Mouse (Mus musculus) MEL (cell line): ENCODE data around the gene Nudt16l1.

ENCODE experiments used
- BHLHE40 ChIP-seq: IDR thresholded peaks from 2 replicates; pipeline ENCODE4 v1.6.1; 2012; ENCODE audit warnings: low read depth, mild to moderate bottlenecking, inconsistent platforms, low read length, improper control_type of control experiment, borderline replicate concordance
- CTCF ChIP-seq, 3 experiments: IDR thresholded peaks in 2 of 3; conservative IDR thresholded peaks in 1 of 3; 2 replicates each; pipeline ENCODE4 v1.5.1; 2011 to 2012; ENCODE audit warnings: low read length in 3 of 3, low read depth in 2 of 3, mild to moderate bottlenecking in 2 of 3, improper control_type of control experiment in 1 of 3, inconsistent platforms in 1 of 3, mixed read lengths in 1 of 3, moderate library complexity in 1 of 3; ENCODE audit not compliant: control insufficient read depth in 1 of 3, insufficient read depth in 1 of 3, poor library complexity in 1 of 3, severe bottlenecking in 1 of 3
- E2F4 ChIP-seq: IDR thresholded peaks from 2 replicates; pipeline ENCODE4 v1.6.1; 2011; ENCODE audit warnings: low read depth, low read length, improper control_type of control experiment, borderline replicate concordance
- JUND ChIP-seq: IDR thresholded peaks from 2 replicates; pipeline ENCODE4 v1.6.1; 2011; ENCODE audit warnings: low read depth, mild to moderate bottlenecking, improper control_type of control experiment, low read length
- MEF2A ChIP-seq: IDR thresholded peaks from 2 replicates; pipeline ENCODE4 v1.6.1; 2014; ENCODE audit warnings: low read depth, mild to moderate bottlenecking, inconsistent platforms, low read length, improper control_type of control experiment; ENCODE audit not compliant: poor library complexity, insufficient replicate concordance, severe bottlenecking; ENCODE audit errors: extremely low read depth
- MXI1 ChIP-seq: IDR thresholded peaks from 2 replicates; pipeline ENCODE4 v1.6.1; 2011; ENCODE audit warnings: mild to moderate bottlenecking, low read depth, low read length, improper control_type of control experiment
- NRF1 ChIP-seq: IDR thresholded peaks from 2 replicates; pipeline ENCODE4 v1.6.1; 2014; ENCODE audit warnings: low read depth, mild to moderate bottlenecking, inconsistent platforms, low read length, improper control_type of control experiment, moderate library complexity; ENCODE audit not compliant: poor library complexity, insufficient read depth, severe bottlenecking
- POLR2A ChIP-seq, 2 experiments: IDR thresholded peaks; 2 replicates each; pipeline ENCODE4 v1.6.1; 2011 to 2012; ENCODE audit warnings: low read length in 2 of 2, mild to moderate bottlenecking in 2 of 2, control low read depth in 1 of 2, improper control_type of control experiment in 1 of 2, low read depth in 1 of 2, moderate library complexity in 1 of 2; ENCODE audit not compliant: control insufficient read depth in 1 of 2, insufficient read depth in 1 of 2, poor library complexity in 1 of 2
- POLR2AphosphoS2 ChIP-seq: IDR thresholded peaks from 2 replicates; pipeline ENCODE4 v1.6.1; 2011; ENCODE audit warnings: low read length, improper control_type of control experiment
- SIN3A ChIP-seq: IDR thresholded peaks from 2 replicates; pipeline ENCODE4 v1.6.1; 2012; ENCODE audit warnings: low read length, improper control_type of control experiment, inconsistent platforms
- TAL1 ChIP-seq: IDR thresholded peaks from 2 replicates; pipeline ENCODE4 v1.6.1; 2012; ENCODE audit warnings: mild to moderate bottlenecking, inconsistent platforms, low read length, moderate library complexity, mixed read lengths
- UBTF ChIP-seq: IDR thresholded peaks from 2 replicates; pipeline ENCODE4 v1.6.1; 2012; ENCODE audit warnings: low read depth, mild to moderate bottlenecking, inconsistent platforms, low read length, improper control_type of control experiment, moderate library complexity, borderline replicate concordance; ENCODE audit not compliant: insufficient read depth

GRCm38 (mm10) chr16:4969055-4969843, 30.7 kb downstream of the Nudt16l1 start:
- TF ChIP-seq SIN3A (no peak), JUND (no peak), TAL1 (no peak), E2F4 (no peak), MEF2A (no peak), POLR2A (IDR thresholded peaks at IDR 0.05; ENCODE audit: control insufficient read depth in 1 of 2, insufficient read depth in 1 of 2, low read depth in 1 of 2, low read length in 2 of 2, poor library complexity in 1 of 2) (no peak), UBTF (no peak), POLR2AphosphoS2 (no peak), NRF1 (no peak), CTCF (IDR thresholded peaks at IDR 0.05 in 2 of 3, conservative IDR thresholded peaks at IDR 0.05 in 1 of 3; ENCODE audit: control insufficient read depth in 1 of 3, insufficient read depth in 1 of 3, low read depth in 2 of 3, low read length in 3 of 3, poor library complexity in 1 of 3, severe bottlenecking in 1 of 3) (no peak), MXI1 (no peak), BHLHE40 (no peak)
